Comparison of ENCODE assay signal across 8 mouse cellular contexts in the genomic region with DNA sequence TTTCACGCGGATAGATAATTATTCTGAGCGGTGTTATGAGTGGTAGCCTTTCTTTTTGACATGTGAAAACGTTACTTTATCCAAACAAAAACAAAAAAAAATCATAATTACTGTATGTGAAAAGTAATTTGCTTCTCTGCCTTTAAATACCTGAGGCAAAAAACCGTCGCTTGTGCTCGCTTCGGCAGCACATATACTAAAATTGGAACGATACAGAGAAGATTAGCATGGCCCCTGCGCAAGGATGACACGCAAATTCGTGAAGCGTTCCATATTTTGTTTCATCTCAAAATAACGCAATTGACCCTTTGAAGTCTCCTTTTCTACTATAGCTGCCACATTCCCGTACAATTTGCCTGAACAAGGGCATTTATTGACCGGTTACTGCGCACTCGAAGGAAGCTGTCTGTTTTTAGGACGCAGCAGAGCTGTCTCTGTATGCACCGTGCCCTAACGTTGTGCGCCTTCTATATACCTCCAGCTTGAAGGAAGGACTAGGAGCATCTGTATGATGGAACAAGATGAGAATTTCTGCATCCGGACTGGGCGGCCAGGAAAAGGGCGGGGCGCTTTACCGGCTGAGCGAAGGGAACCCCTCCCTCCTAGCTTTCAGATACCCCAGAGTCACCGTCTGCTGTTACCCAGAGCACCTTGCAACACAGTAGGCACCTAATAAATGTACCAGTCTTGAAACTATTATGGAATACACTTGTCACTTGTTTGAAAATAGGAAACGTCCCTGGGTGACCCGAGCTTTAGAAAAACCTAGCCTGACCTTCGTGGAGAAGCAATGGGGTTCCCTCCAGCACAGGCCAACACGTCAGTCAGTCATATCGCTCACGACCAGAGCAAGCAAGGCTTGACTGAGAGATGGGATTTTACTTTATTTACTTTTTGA. TPM values are rescaled to one million over a fixed set of nuclear protein-coding genes. Genes with fewer than 3 reads are reported as not detected.
DNase-seq lines count a peak whose midpoint lies in the region; ATAC-seq and TF ChIP-seq lines count a peak whose summit lies in the region.

No protein-coding gene starts in this region.

- H3K4me2 ChIP-seq in embryonic facial prominence, embryonic 15.5 days (replicated peaks): peak overlapping the region; percentile 93
- peak overlapping the region; percentile 96 for H3K4me2 ChIP-seq in heart, embryonic 13.5 days
- H3K4me2 ChIP-seq in liver, embryonic 11.5 days: peak overlapping the region; percentile 93
- H3K4me2 ChIP-seq in myocyte (ENCODE audit: low read depth): peak overlapping the region; percentile 86
- H3K4me2 ChIP-seq in stomach, embryonic 16.5 days (ENCODE audit: low read depth, low read length): peak overlapping the region; percentile 90

- H3ac ChIP-seq in myocyte (ENCODE audit: control insufficient read depth, insufficient read length): no peak overlapping the region

- H3K4me1 ChIP-seq in embryonic facial prominence, embryonic 15.5 days: peaks cover 69% of the 10 kb centered on the region
- H3K4me1 ChIP-seq in heart, embryonic 13.5 days: peaks cover 66% of the 10 kb centered on the region
- H3K4me1 ChIP-seq in liver, embryonic 11.5 days (replicated peaks; ENCODE audit: control insufficient read depth, insufficient read depth, low read length): peaks cover 66% of the 10 kb centered on the region
- peaks cover 42% of the 10 kb centered on the region for H3K4me1 ChIP-seq in stomach, embryonic 16.5 days (ENCODE audit: control insufficient read depth, insufficient read depth, low read length)

- DNase-seq in 416B (ENCODE audit: low read depth) (peak; percentile 91), adipocyte (ENCODE audit: low spot score) (peak; percentile 65)
- peak; percentile 72 for DNase-seq in kidney, postnatal 10 days
- DNase-seq in liver, embryonic 11.5 days (ENCODE audit: low spot score): peak; percentile 70

- TF ChIP-seq POLR2A in myocyte (IDR thresholded peaks at IDR 0.05; ENCODE audit: insufficient read length, low read depth): no peak

- H3K9ac ChIP-seq in embryonic facial prominence, embryonic 15.5 days: peak overlapping the region; percentile 45
- peak overlapping the region; percentile 94 for H3K9ac ChIP-seq in heart, embryonic 13.5 days
- peak overlapping the region; percentile 92 for H3K9ac ChIP-seq in liver, embryonic 11.5 days (ENCODE audit: low read depth, low read length)
- H3K9ac ChIP-seq in stomach, embryonic 16.5 days (ENCODE audit: low read length): peak overlapping the region; percentile 92

- H3K4me3 ChIP-seq in embryonic facial prominence, embryonic 15.5 days (replicated peaks): peak overlapping the region; percentile 78
- peak overlapping the region; percentile 84 for H3K4me3 ChIP-seq in heart, embryonic 13.5 days
- H3K4me3 ChIP-seq in liver, embryonic 11.5 days (ENCODE audit: low read depth, low read length): peak overlapping the region; percentile 92
- H3K4me3 ChIP-seq in myocyte: peak overlapping the region; percentile 74
- H3K4me3 ChIP-seq in stomach, embryonic 16.5 days (replicated peaks; ENCODE audit: low read length): peak overlapping the region; percentile 72

- H3K79me2 ChIP-seq in myocyte (ENCODE audit: control insufficient read depth, insufficient read depth): peaks cover 46% of the 10 kb centered on the region

- ATAC-seq in embryonic facial prominence, embryonic 15.5 days (ENCODE audit: insufficient number of reproducible peaks, low FRiP score, low TSS enrichment, low read depth): no peak
- no peak for ATAC-seq in heart, embryonic 13.5 days (ENCODE audit: extremely low read depth, insufficient number of reproducible peaks, low FRiP score, low TSS enrichment)
- peak; percentile 15; the same call in 1 of the 2 replicates for ATAC-seq in liver, embryonic 11.5 days (replicated peaks; ENCODE audit: low FRiP score)
- no peak for ATAC-seq in stomach, embryonic 16.5 days (ENCODE audit: insufficient read depth, low FRiP score)

- peaks cover 5% of the 10 kb centered on the region; the same call in 1 of the 2 replicates for H3K36me3 ChIP-seq in embryonic facial prominence, embryonic 15.5 days
- H3K36me3 ChIP-seq in heart, embryonic 13.5 days: peaks cover 5% of the 10 kb centered on the region
- peaks cover 6% of the 10 kb centered on the region; the same call in 1 of the 2 replicates for H3K36me3 ChIP-seq in liver, embryonic 11.5 days (ENCODE audit: control insufficient read depth, insufficient read depth, low read length)
- no peaks in the 10 kb centered on the region for H3K36me3 ChIP-seq in myocyte (ENCODE audit: control insufficient read depth, insufficient read depth)
- no peaks in the 10 kb centered on the region for H3K36me3 ChIP-seq in stomach, embryonic 16.5 days (ENCODE audit: control insufficient read depth, insufficient read depth, low read length)

- no peaks in the 10 kb centered on the region for H3K9me3 ChIP-seq in embryonic facial prominence, embryonic 15.5 days (replicated peaks)
- no peaks in the 10 kb centered on the region for H3K9me3 ChIP-seq in heart, embryonic 13.5 days
- H3K9me3 ChIP-seq in liver, embryonic 11.5 days (ENCODE audit: control insufficient read depth, low read length): no peaks in the 10 kb centered on the region
- H3K9me3 ChIP-seq in stomach, embryonic 16.5 days (replicated peaks; ENCODE audit: control insufficient read depth, low read length): no peaks in the 10 kb centered on the region

- peak overlapping the region; percentile 99 for H3K27ac ChIP-seq in embryonic facial prominence, embryonic 15.5 days (replicated peaks)
- peak overlapping the region; percentile 95 for H3K27ac ChIP-seq in heart, embryonic 13.5 days (replicated peaks)
- H3K27ac ChIP-seq in liver, embryonic 11.5 days (ENCODE audit: low read depth, low read length): peak overlapping the region; percentile 98
- peak overlapping the region; percentile 98 for H3K27ac ChIP-seq in stomach, embryonic 16.5 days (ENCODE audit: low read length)

- 3% methylated on average over 35 of the region's 35 CpGs for WGBS in embryonic facial prominence, embryonic 15.5 days
- WGBS in heart, embryonic 13.5 days: 2% methylated on average over 35 of the region's 35 CpGs
- 3% methylated on average over 35 of the region's 35 CpGs for WGBS in liver, embryonic 11.5 days
- WGBS in stomach, embryonic 16.5 days: 3% methylated on average over 35 of the region's 35 CpGs

- no peaks in the 10 kb centered on the region for H3K27me3 ChIP-seq in embryonic facial prominence, embryonic 15.5 days
- H3K27me3 ChIP-seq in heart, embryonic 13.5 days (replicated peaks): no peaks in the 10 kb centered on the region
- H3K27me3 ChIP-seq in liver, embryonic 11.5 days (replicated peaks; ENCODE audit: control insufficient read depth, insufficient read depth, low read length): peaks cover 8% of the 10 kb centered on the region
- H3K27me3 ChIP-seq in myocyte (ENCODE audit: control insufficient read depth, insufficient read depth, insufficient read length): no peaks in the 10 kb centered on the region
- H3K27me3 ChIP-seq in stomach, embryonic 16.5 days (ENCODE audit: control insufficient read depth, insufficient read depth, low read length): no peaks in the 10 kb centered on the region

TF ChIP-seq in myocyte, 11 proteins besides CTCF, POLR2A, EP300 and RAD21 (continues in another document):
- no peak for TF ChIP-seq E2F4 (IDR thresholded peaks at IDR 0.05; ENCODE audit: insufficient read depth)
- TF ChIP-seq MAX (IDR thresholded peaks at IDR 0.05; ENCODE audit: low read depth): no peak
- no peak for TF ChIP-seq TCF12 (IDR thresholded peaks at IDR 0.05; ENCODE audit: insufficient read depth, poor library complexity, severe bottlenecking)
- TF ChIP-seq POLR2AphosphoS2 (IDR thresholded peaks at IDR 0.05; ENCODE audit: insufficient read length, low read depth): no peak
- TF ChIP-seq REST (IDR thresholded peaks at IDR 0.05; ENCODE audit: insufficient read depth, insufficient read length): no peak
- no peak for TF ChIP-seq CEBPB (IDR thresholded peaks at IDR 0.05; ENCODE audit: insufficient read depth, poor library complexity, severe bottlenecking)

RNA-seq across cellular contexts. Expression of a gene that starts 1.5 kb away (rescaled TPM):
- polyA plus RNA-seq in embryonic facial prominence, embryonic 15.5 days (2015; fragmentation: Nextera tagmentation; extraction: Ambion mirVana): 23.9 and 29.3 TPM in 2 replicates
- polyA plus RNA-seq in heart, embryonic 13.5 days (2015; fragmentation: Nextera tagmentation; extraction: Ambion mirVana): 10.6 and 12.8 TPM in 2 replicates
- 14.9 and 20.2 TPM in 2 replicates for polyA plus RNA-seq in liver, embryonic 11.5 days (2014; fragmentation: Nextera tagmentation; extraction: Ambion mirVana)
- polyA plus RNA-seq in myocyte (2012; fragmentation: generic; extraction: Trizol): 152 TPM
- 5.6 TPM in 2 replicates for polyA plus RNA-seq in stomach, embryonic 16.5 days (2015; fragmentation: Nextera tagmentation; extraction: Ambion mirVana)

RNA-seq across cellular contexts. Expression of a gene that starts 2.8 kb away (rescaled TPM):
- polyA plus RNA-seq in embryonic facial prominence, embryonic 15.5 days (2015; fragmentation: Nextera tagmentation; extraction: Ambion mirVana): 288 and 296 TPM in 2 replicates
- polyA plus RNA-seq in heart, embryonic 13.5 days (2015; fragmentation: Nextera tagmentation; extraction: Ambion mirVana): 264 and 271 TPM in 2 replicates
- 115 and 124 TPM in 2 replicates for polyA plus RNA-seq in liver, embryonic 11.5 days (2014; fragmentation: Nextera tagmentation; extraction: Ambion mirVana)
- 109 TPM for polyA plus RNA-seq in myocyte (2012; fragmentation: generic; extraction: Trizol)
- 333 and 334 TPM in 2 replicates for polyA plus RNA-seq in stomach, embryonic 16.5 days (2015; fragmentation: Nextera tagmentation; extraction: Ambion mirVana)

RNA-seq across cellular contexts. Expression of a gene that starts 10.7 kb away (rescaled TPM):
- polyA plus RNA-seq in embryonic facial prominence, embryonic 15.5 days (2015; fragmentation: Nextera tagmentation; extraction: Ambion mirVana): 3.7 and 4.0 TPM in 2 replicates
- polyA plus RNA-seq in heart, embryonic 13.5 days (2015; fragmentation: Nextera tagmentation; extraction: Ambion mirVana): 2.2 and 2.6 TPM in 2 replicates
- polyA plus RNA-seq in liver, embryonic 11.5 days (2014; fragmentation: Nextera tagmentation; extraction: Ambion mirVana): 7.7 and 8.6 TPM in 2 replicates
- 15.6 TPM for polyA plus RNA-seq in myocyte (2012; fragmentation: generic; extraction: Trizol)
- 6.3 and 7.4 TPM in 2 replicates for polyA plus RNA-seq in stomach, embryonic 16.5 days (2015; fragmentation: Nextera tagmentation; extraction: Ambion mirVana)

RNA-seq across cellular contexts. Expression of a gene that starts 15.1 kb away (rescaled TPM):
- polyA plus RNA-seq in embryonic facial prominence, embryonic 15.5 days (2015; fragmentation: Nextera tagmentation; extraction: Ambion mirVana): 0.63 and 0.77 TPM in 2 replicates
- 0.09 and 0.11 TPM in 2 replicates for polyA plus RNA-seq in heart, embryonic 13.5 days (2015; fragmentation: Nextera tagmentation; extraction: Ambion mirVana)
- 0.10 and 0.14 TPM in 2 replicates for polyA plus RNA-seq in liver, embryonic 11.5 days (2014; fragmentation: Nextera tagmentation; extraction: Ambion mirVana)
- 0.73 TPM for polyA plus RNA-seq in myocyte (2012; fragmentation: generic; extraction: Trizol)
- polyA plus RNA-seq in stomach, embryonic 16.5 days (2015; fragmentation: Nextera tagmentation; extraction: Ambion mirVana): 0.21 and 0.45 TPM in 2 replicates

RNA-seq across cellular contexts. Expression of a gene that starts 25.6 kb away (rescaled TPM):
- polyA plus RNA-seq in embryonic facial prominence, embryonic 15.5 days (2015; fragmentation: Nextera tagmentation; extraction: Ambion mirVana): 84.7 and 90.6 TPM in 2 replicates
- polyA plus RNA-seq in heart, embryonic 13.5 days (2015; fragmentation: Nextera tagmentation; extraction: Ambion mirVana): 72.4 and 80.9 TPM in 2 replicates
- 164 and 171 TPM in 2 replicates for polyA plus RNA-seq in liver, embryonic 11.5 days (2014; fragmentation: Nextera tagmentation; extraction: Ambion mirVana)
- 35.1 TPM for polyA plus RNA-seq in myocyte (2012; fragmentation: generic; extraction: Trizol)
- 76.7 and 86.9 TPM in 2 replicates for polyA plus RNA-seq in stomach, embryonic 16.5 days (2015; fragmentation: Nextera tagmentation; extraction: Ambion mirVana)
